Mouse (Mus musculus): ENCODE measurements at regions not wholly inside any gene's neighbourhood (a gene's known extent, or its start where the extent isn't known, plus 50 kb on each side); places are given as distances from the start of the nearest gene placed in this dataset.

GRCm38 (mm10) chr13:97588085-97588484 is 172.3 kb downstream of the Gm10260 start:
- TF ChIP-seq CTCF (IDR thresholded peaks at IDR 0.05; ENCODE audit: borderline replicate concordance, extremely low read depth, insufficient read depth, insufficient read length) (no peak), POLR2A (IDR thresholded peaks at IDR 0.05; ENCODE audit: borderline replicate concordance, extremely low read depth, insufficient read depth, insufficient read length, poor library complexity, severe bottlenecking) (no peak)
